Mouse (Mus musculus) heart, postnatal 14 days (tissue): ENCODE results near the gene Gsx2. TPM values are rescaled to one million over a fixed set of nuclear protein-coding genes. Genes with fewer than 3 reads are reported as not detected.

Source experiments
- total RNA-seq, 2 experiments: library from RNA; stranded (reverse); gene quantifications; 2 replicates each; pipeline ENCODE4 v1.2.3; 2021

Gsx2 gene
- total RNA-seq, 2 experiments from 2014 or later: not detected

Other genes with a start within 250 kb of the Gsx2 start
- gene Chic2, start 30.8 kb upstream of the Gsx2 start, total RNA-seq: 10 to 100 TPM; 22.2 to 23.5 TPM
- gene Pdgfra, start 76.7 kb downstream of the Gsx2 start, total RNA-seq: 10 to 100 TPM; 35.3 to 44.0 TPM